Mouse (Mus musculus) cerebellum, adult 8-10 months (tissue): ENCODE measurements at regions not wholly inside any gene's neighbourhood (a gene's known extent, or its start where the extent isn't known, plus 50 kb on each side); places are given as distances from the start of the nearest gene placed in this dataset.
"Not testable (repeated sequence)": the region's sequence is repeated elsewhere in the genome, so short reads cannot be mapped to it uniquely, and the experiment has no call there.

Experiments used
- DNase-seq: peaks from one replicate; pipeline ENCODE4 v3.0.0; 2022

DNA sequence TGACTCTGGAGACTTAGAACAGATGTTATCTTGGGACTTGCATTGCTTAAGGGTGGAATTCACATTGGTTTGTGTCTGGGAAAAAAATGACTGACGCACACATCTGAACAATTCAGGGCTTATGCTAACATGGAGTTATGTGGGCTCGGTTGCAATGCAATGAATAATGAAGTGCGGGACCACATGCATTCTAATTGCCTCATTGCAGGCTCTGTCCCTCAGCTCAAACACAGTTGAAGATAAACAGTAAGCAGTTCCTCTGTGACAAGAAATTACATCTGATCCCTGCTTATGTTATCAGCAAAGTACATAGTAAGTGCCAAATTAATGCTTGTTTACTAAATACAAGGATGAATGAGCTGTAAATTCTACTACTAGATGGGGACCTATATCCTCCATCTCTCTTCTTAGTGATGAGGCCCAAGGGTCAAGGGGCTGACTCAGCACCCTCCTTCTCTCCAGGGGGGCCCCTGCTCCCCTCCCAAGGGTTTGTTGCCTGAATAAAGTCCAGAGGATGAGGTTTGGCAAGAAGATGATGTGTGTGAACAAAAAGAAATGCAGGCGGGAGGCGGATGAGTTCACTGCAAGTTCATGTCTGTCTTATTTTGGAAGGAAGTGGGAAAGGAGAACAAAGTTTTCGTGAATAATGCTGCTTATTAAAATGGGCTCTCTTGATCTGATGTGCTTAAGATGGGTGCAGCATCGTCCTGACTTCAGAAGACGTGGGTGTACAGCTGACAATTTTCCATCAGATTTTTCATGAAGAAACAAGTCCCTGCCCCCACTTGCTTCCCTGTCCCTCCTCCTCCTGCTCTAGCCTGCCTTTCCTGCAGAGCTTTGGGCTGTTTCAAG, 533.1 kb downstream of the Shisa9 start:
- DNase-seq = no peak

DNA sequence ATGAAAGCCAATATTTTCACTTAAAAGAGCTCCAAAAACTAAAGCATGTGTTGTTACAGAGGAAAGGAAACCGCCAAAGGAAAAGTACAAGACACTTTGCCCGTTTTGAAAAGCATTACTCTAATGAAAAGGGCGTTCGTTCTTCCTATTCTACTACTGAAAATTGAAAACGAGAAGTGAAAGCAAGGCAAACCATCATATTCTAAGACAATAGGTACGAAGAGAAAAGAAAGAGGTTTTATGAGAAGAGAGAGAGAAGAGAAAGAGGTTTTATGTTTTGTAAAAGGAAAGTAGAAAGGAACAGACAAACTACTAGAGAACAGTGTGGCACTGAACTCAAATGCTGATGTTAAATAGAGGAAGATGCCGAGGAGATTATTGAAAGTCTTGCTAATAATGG, 534.4 kb downstream of the Shisa9 start:
- DNase-seq = no peak

DNA sequence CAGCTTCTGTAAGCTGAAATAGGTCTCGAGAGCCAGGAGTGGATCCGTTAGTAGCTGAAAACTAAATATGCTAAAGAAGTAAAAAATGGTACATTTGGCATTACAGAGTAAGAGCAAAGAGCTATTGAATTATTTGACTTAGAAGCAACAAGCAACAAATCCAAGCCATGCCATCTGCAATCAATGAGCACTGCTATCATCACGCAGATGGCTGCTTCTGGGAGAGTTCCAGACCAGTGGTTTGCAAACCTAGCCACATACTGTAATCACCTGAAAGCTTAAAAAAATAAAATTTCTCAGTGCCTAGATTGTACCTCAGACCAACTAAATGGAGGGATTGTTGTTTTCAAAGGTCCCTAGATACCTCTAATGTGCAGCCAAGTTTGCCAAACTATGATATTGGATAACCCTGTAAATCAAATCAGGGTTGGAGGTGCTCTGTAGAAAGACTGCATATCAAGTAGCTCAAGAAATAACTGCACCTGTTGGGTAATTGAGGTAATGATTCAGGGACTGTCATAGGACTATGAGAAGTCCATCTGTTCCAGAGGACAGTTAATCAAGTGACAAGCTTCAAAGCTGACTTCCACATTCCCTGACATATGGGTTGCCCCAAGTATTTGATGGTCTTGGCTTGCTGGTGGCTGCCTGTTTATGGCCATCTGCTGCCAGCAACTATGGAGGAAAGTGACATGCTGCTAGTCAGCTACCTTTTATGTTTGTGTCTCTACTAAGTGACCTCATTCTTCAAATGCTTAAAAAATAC, 538.0 kb downstream of the Shisa9 start:
- DNase-seq = peak; percentile 0

DNA sequence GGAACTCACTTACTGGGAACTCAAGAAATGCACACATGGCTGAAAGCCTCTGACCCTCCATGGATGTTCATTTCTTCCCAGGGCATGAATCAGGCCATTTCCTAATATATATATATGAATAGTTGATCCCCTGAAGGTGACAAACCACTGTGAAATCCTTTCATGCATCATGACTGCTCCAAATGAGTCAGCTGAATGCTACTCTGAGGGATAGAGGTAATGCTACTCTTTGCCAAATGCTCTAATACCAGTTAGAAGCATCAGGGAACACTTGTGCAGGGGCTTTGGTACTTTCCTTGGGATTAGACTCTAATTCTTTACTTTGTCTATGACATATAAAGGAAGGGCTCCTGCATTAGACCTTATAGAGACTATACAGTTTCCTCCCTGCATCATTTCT, 561.0 kb upstream of the Ercc4 start:
- no peak for DNase-seq

DNA sequence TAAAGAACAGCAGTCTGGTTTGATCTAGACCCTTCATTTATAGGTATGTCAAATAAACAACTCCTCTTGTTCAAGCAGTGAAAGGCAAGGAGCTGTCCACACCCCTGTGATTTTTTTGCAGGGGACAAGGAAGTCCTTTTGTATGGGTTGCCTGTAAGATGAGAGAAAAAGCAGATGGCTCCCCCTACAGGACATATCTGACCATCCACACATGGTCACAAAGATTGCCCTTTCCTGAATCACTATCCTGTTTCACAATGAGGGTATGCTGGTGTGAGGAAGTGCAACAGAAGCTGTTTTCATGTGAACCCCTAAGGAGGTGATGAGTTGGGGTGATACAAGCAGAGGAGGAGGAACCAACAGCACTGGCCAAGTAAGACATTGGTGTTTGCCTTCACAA, 520.6 kb upstream of the Ercc4 start:
- DNase-seq = no peak

- DNase-seq = no peak
These were observed 501.2 kb upstream of the Ercc4 start for GRCm38 (mm10) chr16:12608259-12608658.

DNA sequence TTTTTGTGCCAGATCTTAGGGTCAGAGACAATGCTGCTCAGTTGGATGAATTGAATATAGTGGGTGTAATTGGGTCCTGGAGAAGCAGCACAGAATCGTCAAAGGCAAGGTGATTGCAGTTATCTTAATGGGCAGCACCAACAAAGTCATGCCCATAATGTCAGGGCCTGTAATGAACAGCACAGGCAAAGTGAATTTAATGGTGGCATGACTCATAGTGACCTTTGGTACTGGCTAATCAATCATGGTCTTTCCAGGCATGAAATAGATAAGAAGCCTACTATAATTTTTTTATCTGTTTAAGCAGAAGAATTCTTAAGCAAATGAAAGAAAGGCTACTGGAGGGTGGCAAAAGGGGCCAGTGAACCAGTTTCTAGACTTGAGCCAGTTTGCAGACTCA, 498.4 kb upstream of the Ercc4 start:
- no peak for DNase-seq

DNA sequence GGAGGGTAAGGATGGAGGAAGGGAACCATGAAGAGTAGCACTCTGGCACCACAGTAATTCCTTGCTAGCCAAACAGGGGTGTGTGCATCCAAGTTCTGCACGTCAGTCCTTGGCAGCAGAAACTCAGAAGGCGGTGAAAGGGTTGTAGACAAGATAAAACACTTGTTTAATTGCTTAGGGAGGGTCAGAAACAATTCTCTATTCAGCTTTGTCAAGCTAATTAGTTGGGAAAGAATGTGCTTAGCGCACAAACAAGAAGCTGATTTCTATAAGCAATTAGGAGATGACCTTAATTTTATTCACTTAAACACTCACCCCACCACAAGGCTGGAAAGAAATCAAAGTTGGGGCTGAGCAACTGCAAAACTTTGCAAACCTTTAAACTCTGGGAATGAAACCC, 491.7 kb upstream of the Ercc4 start:
- no peak for DNase-seq

- DNase-seq = no peak
These were observed 477.0 kb upstream of the Ercc4 start for GRCm38 (mm10) chr16:12632533-12632932.

DNA sequence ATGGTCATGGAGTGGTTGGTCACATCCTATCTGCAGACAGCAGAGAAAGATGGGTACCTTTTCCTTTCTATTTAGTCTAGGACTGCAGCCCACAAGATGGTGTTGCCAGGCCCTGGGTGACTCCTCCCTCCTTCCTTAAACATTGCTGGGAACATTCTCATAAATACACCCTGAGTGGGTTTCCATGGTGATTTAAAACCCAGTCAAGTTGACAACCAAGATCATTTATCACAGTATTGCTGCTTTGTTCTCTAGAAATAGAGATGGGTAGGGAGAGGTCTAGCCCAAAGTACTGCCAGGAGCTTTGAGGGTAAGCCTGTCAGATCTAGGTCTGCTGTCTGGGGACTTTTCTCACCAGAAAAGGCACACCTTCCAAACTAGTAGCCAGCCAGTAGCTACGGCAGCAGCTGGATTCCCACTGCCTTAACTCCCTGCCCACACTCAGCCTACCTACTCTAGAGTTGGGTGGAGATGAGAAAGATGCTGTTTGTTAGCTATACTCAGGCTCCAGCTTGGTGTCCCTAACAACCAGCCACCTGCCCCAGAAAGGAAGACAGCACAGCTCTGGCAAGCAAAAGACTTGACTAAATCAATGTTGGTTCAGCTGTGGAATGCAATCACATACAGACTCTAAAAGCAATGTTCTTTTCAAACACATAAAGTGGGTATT, 470.4 kb upstream of the Ercc4 start:
- no peak for DNase-seq

GRCm38 (mm10) chr16:12643053-12643452, 466.4 kb upstream of the Ercc4 start:
- no peak for DNase-seq

DNA sequence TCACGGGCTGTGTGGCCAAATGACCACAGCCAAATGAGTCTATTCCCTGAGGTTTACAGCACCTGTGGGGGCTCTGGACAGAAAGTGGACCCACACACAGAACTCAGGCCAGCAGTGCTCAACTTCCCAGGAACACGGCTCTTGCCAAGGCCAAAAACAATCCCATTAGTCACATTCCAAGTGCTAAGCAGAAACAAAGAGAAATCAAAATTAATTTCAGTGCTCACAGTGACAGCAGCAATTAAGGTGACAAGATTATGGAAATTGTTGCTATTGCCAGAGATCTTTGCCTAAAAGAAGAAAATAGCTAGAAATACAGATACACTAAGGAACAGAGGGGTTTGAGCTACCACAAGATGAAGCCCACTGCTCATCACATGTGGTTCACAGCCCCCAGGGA, 464.9 kb upstream of the Ercc4 start:
- DNase-seq = no peak

- no peak for DNase-seq
These were observed 457.3 kb upstream of the Ercc4 start for GRCm38 (mm10) chr16:12652180-12652579.

- DNase-seq = not testable (repeated sequence)
These were observed 435.8 kb upstream of the Ercc4 start for GRCm38 (mm10) chr16:12673656-12674055.

DNA sequence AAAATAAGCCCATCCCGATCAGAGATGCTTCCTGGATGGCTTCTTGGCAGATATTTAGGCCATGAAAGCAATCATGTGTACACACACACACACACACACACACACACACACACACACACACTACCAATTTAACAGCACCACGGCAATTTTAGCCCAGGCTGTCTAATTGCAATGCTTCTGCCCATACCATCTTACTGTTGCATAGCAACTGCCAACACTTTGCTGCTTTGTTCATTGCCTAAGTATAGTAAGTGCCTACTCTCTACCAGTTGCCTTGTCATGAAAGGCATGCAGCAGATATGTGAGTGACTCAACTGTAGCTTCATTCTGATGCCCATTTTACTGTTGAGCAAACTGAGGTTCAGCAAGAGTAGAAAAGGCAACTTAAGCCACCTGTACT, 428.0 kb upstream of the Ercc4 start:
- DNase-seq = no peak

- no peak for DNase-seq
These were observed 423.7 kb upstream of the Ercc4 start for GRCm38 (mm10) chr16:12685816-12686215.

GRCm38 (mm10) chr16:12691776-12692175, 417.7 kb upstream of the Ercc4 start:
- no peak for DNase-seq

DNA sequence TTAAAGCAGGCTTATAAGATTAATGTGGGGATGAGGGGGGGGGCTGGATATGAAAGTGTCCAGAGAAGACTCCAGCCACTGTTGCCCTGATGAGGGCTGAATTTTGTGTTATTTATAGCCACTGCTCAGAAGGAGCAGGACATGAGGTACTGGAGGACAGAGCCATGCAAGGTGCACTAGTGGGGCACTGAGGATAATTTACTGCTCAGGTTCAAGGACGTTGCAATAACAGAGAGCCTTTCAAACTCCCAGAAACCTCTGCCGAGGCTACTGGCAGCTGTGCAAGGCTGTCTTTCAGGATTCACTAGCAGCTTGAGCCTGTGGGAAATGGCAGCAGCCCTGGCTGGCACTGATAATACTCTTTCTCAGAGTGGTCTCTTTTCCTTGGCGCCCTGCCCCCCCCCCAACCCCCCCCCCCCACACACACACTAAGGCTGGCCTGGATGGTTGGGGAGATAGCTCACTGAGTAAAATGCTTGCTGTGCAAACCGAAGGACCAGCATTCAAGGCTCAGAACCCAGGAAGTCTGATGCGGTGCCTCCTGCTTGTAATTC, 416.7 kb upstream of the Ercc4 start:
- DNase-seq = no peak

DNA sequence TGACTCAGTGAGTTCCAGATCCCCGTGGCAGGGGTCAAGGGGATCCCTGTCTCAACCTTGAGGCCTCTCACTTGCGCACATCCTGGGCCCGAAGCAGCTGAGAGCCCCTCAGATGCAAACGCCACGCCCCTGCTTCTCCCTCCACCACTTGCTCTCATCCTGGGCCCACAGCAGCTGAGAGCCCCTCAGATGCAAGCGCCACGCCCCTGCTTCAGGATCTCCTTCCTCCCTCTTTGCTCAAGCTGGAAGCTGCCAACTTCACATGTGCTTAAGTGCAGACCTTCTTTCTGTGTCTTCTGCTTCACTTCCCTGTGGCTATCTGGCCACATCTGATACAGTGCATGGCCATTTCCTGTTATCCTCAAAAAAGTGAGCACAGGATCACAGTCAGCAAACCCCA, 416.1 kb upstream of the Ercc4 start:
- DNase-seq = no peak

- no peak for DNase-seq
These were observed 414.8 kb upstream of the Ercc4 start for GRCm38 (mm10) chr16:12694646-12695045.

DNA sequence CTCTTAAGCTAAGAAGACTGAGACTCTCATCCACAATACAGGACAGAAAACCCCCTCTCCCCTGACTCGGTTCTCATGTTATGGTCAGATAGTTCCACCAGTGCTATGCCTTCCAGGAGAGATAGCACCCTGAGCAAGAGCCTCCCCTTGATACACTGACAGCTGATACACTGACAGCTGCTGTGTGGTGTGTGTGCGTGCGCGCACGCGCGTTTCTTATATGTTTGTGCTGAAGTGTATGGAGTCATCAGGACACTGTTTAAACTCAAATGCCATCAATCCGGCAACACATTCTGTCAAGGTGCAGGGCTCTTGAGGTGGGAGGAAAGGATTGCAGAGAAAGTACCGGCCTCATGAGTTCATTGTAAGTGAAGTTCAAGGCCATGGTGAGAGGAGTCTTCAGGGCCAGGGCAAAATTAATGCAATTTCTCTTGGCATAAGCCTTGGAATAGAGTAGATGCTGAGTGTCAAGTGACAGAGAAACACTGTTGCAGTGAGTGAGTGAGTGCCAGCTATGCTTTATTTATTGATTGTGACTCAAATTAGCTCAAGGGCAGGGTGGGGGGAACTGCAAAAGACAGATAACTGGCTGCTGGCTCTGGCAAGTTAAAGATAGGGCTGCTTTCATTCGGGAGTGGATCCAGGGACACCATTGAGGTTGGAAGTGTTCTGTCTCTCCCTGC, 412.4 kb upstream of the Ercc4 start:
- no peak for DNase-seq

DNA sequence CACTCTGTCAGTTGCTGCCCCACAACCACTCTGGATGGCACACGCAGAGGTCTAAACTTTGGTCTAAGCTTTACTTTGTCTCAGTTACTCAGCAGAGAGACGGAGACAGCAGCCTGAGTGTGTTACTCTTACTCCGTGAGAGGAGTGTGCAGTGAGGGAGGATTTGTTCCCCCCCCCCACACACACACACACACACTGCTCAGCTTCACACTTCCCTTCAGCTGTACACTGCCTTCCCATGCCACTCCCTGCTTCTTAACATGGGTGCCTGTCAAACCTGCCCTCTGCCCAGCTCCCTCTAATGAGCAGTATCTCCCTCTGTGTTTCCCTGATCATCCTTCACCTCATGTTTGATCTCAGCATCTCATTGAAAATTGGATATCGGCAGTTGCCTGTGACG, 409.9 kb upstream of the Ercc4 start:
- DNase-seq = no peak

- DNase-seq = no peak
These were observed 409.4 kb upstream of the Ercc4 start for GRCm38 (mm10) chr16:12700088-12700487.
